Mouse (Mus musculus) induced T-regulatory cell, adult 2 months (primary cell): ENCODE measurements around the gene Zzz3.

Experiments
- DNase-seq: peaks from one replicate; pipeline ENCODE4 v3.0.0-alpha.2; 2012; ENCODE audit warnings: low read depth

Gene Zzz3

DNA sequence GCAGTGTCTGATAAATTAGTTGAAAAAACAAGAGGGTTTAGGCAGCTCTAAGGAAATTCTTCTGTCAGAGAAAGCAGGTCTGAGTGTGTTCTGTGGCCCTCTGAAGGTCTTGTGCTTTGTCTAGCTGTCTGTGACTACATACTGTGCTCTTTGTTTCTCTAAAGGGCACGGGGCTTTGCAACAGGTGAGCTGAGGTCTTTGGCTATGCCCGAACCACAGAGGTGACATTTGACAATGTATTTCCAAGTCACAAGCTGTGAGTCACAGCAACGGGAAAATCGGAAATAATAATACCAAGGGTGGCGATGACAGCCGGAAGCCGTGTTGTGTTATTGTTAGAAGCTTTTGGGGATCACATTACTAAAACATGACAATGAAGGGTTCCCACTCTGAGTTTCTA lies 101.8 kb downstream of the Zzz3 start:
- no peak for DNase-seq

DNA sequence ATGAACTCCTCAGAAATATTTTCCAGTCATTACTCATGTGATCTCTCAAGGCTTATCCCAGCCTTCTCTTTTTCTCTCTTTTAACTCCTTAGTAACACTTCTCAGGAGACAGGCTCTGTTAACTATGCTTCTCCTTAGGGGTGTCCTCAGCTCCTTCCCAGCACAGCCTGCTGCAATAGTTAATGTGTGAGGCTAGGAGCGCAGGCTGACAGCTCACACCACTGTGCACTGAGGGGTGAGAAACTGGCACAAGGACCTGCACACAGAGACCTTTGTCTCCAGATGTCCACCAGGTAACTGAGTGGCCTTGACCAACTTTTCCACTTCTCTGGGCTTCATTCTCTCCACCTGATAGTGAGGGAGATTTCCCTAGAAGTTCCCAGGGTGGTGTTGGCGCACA lies 102.6 kb downstream of the Zzz3 start:
- DNase-seq, result no peak

- DNase-seq, result no peak
These were observed 103.9 kb downstream of the Zzz3 start for GRCm38 (mm10) chr3:152498968-152499696.

DNA sequence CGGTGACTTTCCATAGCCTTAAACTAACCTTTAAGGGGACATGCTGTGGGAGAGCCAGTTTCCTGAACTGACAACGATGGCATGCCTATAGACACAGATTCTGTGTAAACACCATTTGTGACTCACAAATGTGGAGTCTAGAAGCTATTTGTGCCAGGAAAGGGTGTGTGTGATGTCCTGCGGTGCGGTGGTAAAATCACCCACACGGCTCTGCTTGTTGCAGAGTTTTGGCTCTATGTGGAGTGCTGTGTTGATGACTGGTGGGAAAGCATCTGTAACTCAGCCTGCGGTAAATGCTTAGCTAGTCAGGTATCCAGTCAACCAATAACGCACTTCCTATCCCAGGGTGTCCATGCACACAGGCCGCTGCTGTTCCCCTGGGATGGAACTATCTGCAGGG lies 112.6 kb downstream of the Zzz3 start:
- DNase-seq, result no peak

DNA sequence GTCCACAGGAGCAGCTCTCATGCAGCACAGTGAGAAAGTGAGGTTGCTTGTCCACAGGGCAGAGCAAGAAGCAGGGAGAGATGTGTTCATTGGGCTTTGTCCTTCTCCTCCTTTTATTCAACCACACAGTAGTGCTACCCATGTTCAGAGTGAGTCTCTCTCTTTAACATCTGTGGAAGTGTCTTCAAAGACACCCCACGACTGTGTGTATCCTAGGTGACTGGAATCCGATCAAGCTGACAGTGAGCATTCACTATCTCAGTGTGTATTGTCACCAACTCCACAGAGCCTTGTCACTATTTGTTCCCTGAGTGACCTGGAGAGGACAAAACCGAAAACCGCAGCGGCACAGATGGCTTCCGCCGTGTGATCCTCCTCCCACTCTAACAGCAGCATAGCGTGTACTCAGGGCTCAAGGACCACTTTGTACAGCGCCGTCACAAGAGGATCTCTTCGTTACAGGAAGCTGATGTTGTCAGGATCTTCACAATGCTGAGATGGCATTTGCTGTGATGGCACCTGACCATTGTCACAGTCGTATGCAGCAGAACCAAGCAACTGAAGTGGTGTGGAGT lies 113.2 kb downstream of the Zzz3 start:
- DNase-seq, result no peak

DNA sequence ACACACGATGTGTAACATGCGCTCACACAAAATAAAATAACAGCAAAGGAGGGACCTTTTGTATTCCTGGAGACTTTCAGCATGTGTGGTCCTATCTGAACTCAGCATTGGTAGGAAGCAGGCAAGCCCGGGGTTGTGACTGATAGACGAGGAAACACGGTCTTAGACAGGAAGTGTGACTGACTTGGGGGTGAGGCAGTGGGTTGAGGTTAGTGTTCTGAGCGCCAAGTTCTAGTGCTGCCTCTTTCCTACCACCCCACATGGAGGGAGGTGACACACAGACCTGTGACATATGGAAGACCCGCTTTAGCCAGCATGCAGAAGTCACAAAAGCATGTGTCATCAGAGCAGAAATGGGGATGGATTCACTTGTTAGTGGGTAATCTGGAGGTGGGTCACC lies 114.0 kb downstream of the Zzz3 start:
- DNase-seq, result no peak
